Mouse (Mus musculus) intestine, postnatal 0 days (tissue): ENCODE data around the gene Senp3. TPM values are rescaled to one million over a fixed set of nuclear protein-coding genes. Genes with fewer than 3 reads are reported as not detected.

Experiments used
- ATAC-seq: fragments of 200-750 bp; cut with Nextera tagmentation; 2 replicates; pipeline ENCODE4 v1.8.0; 2017; ENCODE audit warnings: mild to moderate bottlenecking, moderate TSS enrichment, moderate library complexity
- H3K27ac ChIP-seq: fragments of 300-500 bp; sonication (generic); 2 replicates; pipeline ENCODE4 v1.5.1; 2014; ENCODE audit warnings: mild to moderate bottlenecking, low read depth, low read length, moderate library complexity
- H3K27me3 ChIP-seq: fragments of 300-500 bp; sonication (generic); replicated peaks from 2 replicates; pipeline ENCODE4 v1.6.1; 2014; ENCODE audit warnings: low read length, mixed read lengths; ENCODE audit not compliant: control insufficient read depth, insufficient read depth
- H3K36me3 ChIP-seq: fragments of 300-500 bp; sonication (generic); 2 replicates; pipeline ENCODE4 v1.6.1; 2014; ENCODE audit warnings: mild to moderate bottlenecking, moderate library complexity; ENCODE audit not compliant: control insufficient read depth, insufficient read depth
- H3K4me1 ChIP-seq: fragments of 300-500 bp; sonication (generic); replicated peaks from 2 replicates; pipeline ENCODE4 v1.6.1; 2014; ENCODE audit warnings: antibody characterized with exemption, low read length, mixed read lengths; ENCODE audit not compliant: control insufficient read depth, insufficient read depth
- H3K4me2 ChIP-seq: fragments of 300-500 bp; sonication (generic); replicated peaks from 2 replicates; pipeline ENCODE4 v1.6.1; 2014; ENCODE audit warnings: low read depth, mild to moderate bottlenecking, moderate library complexity
- H3K4me3 ChIP-seq: fragments of 300-500 bp; sonication (generic); 2 replicates; pipeline ENCODE4 v1.5.1; 2014; ENCODE audit warnings: low read depth, low read length
- H3K9ac ChIP-seq: fragments of 300-500 bp; sonication (generic); 2 replicates; pipeline ENCODE4 v1.6.1; 2014; ENCODE audit warnings: mild to moderate bottlenecking, low read depth, low read length
- H3K9me3 ChIP-seq: fragments of 300-500 bp; sonication (generic); 2 replicates; pipeline ENCODE4 v1.6.1; 2016; ENCODE audit warnings: mixed run types; ENCODE audit not compliant: control insufficient read depth
- CTCF ChIP-seq: sonication (generic); IDR thresholded peaks from 2 replicates; pipeline ENCODE4 v1.5.1; 2016; ENCODE audit warnings: low read depth, mild to moderate bottlenecking, control low read depth, antibody characterized with exemption, moderate library complexity
- WGBS: fragments of 180-500 bp; shearing (Covaris S2); extraction: QIAGEN DNeasy Blood & Tissue Kit; methylation state at CpG from one replicate; pipeline ENCODE4 v1.1.7; 2014; 5-methylcytosine and 5-hydroxymethylcytosine counted together
- polyA plus RNA-seq: library from polyadenylated mRNA; unstranded; fragments of >200 nt; fragmentation: Nextera tagmentation; extraction: Ambion mirVana; gene quantifications from 2 replicates; pipeline ENCODE4 v1.2.1, GENCODE M21; 2015

Gene Senp3
- polyA plus RNA-seq, 1 experiment from 2014 or later, result 26.7 TPM

GRCm38 (mm10) chr11:69699595-69699994, 17.7 kb upstream of the Senp3 start:
- no peaks in the 10 kb centered on the region for H3K27me3 ChIP-seq
- H3K4me3 ChIP-seq, result no peak overlapping the region
- no peak overlapping the region for H3K4me2 ChIP-seq
- 0 out of 2 replicates have a peak, but pooled peaks cover 7% of the 10 kb centered on the region for H3K4me1 ChIP-seq
- no peaks in the 10 kb centered on the region for H3K9me3 ChIP-seq
- 19% methylated on average over 1 of the region's 1 CpGs for WGBS
- H3K9ac ChIP-seq, result no peak overlapping the region
- no peak overlapping the region for H3K27ac ChIP-seq
- TF ChIP-seq CTCF, result no peak
- no peak for ATAC-seq
- no peaks in the 10 kb centered on the region for H3K36me3 ChIP-seq

GRCm38 (mm10) chr11:69698574-69698973, 16.7 kb upstream of the Senp3 start:
- TF ChIP-seq CTCF, result peak; percentile 46
- Histone ChIP-seq H3K36me3 (no peaks in the 10 kb centered on the region), H3K27ac (peak overlapping the region; percentile 71), H3K9ac (no peak overlapping the region), H3K9me3 (no peaks in the 10 kb centered on the region), H3K4me3 (no peak overlapping the region), H3K4me1 (0 out of 2 replicates have a peak, but pooled peaks cover 7% of the 10 kb centered on the region), H3K27me3 (no peaks in the 10 kb centered on the region), H3K4me2 (0 out of 2 replicates have a peak overlapping the region, but pooled peaks have one; percentile 13)
- no peak for ATAC-seq
- WGBS, result 69% methylated on average over 5 of the region's 5 CpGs

GRCm38 (mm10) chr11:69697396-69697795, 15.5 kb upstream of the Senp3 start:
- H3K27ac ChIP-seq, result 0 out of 2 replicates have a peak overlapping the region, but pooled peaks have one; percentile 21
- H3K27me3 ChIP-seq, result no peaks in the 10 kb centered on the region
- H3K4me1 ChIP-seq, result 0 out of 2 replicates have a peak, but pooled peaks cover 7% of the 10 kb centered on the region
- WGBS, result 75% methylated on average over 3 of the region's 3 CpGs
- H3K9me3 ChIP-seq, result no peaks in the 10 kb centered on the region
- no peak overlapping the region for H3K9ac ChIP-seq
- peak; percentile 64 for ATAC-seq
- no peak overlapping the region for H3K4me3 ChIP-seq
- TF ChIP-seq CTCF, result no peak
- no peak overlapping the region for H3K4me2 ChIP-seq
- no peaks in the 10 kb centered on the region for H3K36me3 ChIP-seq

GRCm38 (mm10) chr11:69695361-69696181, 13.7 kb upstream of the Senp3 start, which contains the start of the genes Tnfsf12 and Tnfsfm13:
Gene Tnfsf12 (minus strand): TSS chr11:69695849.
Gene Tnfsfm13 (minus strand): TSS chr11:69696098.
- Histone ChIP-seq H3K9ac (peak within 1 kb of the TSS; percentile 65), H3K36me3 (no peaks in the 10 kb centered on the region), H3K4me2 (peak within 1 kb of the TSS; percentile 74), H3K9me3 (no peaks in the 10 kb centered on the region), H3K4me3 (peak within 1 kb of the TSS; percentile 50), H3K4me1 (0 out of 2 replicates have a peak, but pooled peaks cover 7% of the 10 kb centered on the region), H3K27me3 (no peaks in the 10 kb centered on the region), H3K27ac (peak within 1 kb of the TSS; percentile 83)
- ATAC-seq, result no peak
- peak; percentile 45 for TF ChIP-seq CTCF
- WGBS, result 10% methylated on average over 40 of the region's 41 CpGs

GRCm38 (mm10) chr11:69695046-69695360, 13.1 kb upstream of the Senp3 start:
- Histone ChIP-seq H3K4me3 (peak overlapping the region; percentile 50), H3K9me3 (no peaks in the 10 kb centered on the region), H3K36me3 (no peaks in the 10 kb centered on the region), H3K4me2 (peak overlapping the region; percentile 74), H3K4me1 (peaks cover 7% of the 10 kb centered on the region; the same call in 1 of the 2 replicates), H3K9ac (peak overlapping the region; percentile 65; the same call in 1 of the 2 replicates), H3K27me3 (no peaks in the 10 kb centered on the region), H3K27ac (peak overlapping the region; percentile 83; the same call in 1 of the 2 replicates)
- no peak for ATAC-seq
- TF ChIP-seq CTCF, result no peak
- WGBS, result 35% methylated on average over 6 of the region's 6 CpGs

GRCm38 (mm10) chr11:69693421-69693965, 11.6 kb upstream of the Senp3 start:
- H3K9me3 ChIP-seq, result no peaks in the 10 kb centered on the region
- no peak for ATAC-seq
- peaks cover 7% of the 10 kb centered on the region; the same call in 1 of the 2 replicates for H3K4me1 ChIP-seq
- H3K27me3 ChIP-seq, result no peaks in the 10 kb centered on the region
- H3K27ac ChIP-seq, result peak overlapping the region; percentile 84
- 60% methylated on average over 11 of the region's 11 CpGs for WGBS
- no peak overlapping the region for H3K4me2 ChIP-seq
- H3K4me3 ChIP-seq, result no peak overlapping the region
- no peak overlapping the region for H3K9ac ChIP-seq
- TF ChIP-seq CTCF, result no peak
- no peaks in the 10 kb centered on the region for H3K36me3 ChIP-seq
